Mouse (Mus musculus) kidney, postnatal 0 days (tissue): ENCODE measurements around the gene Dnal4. TPM values are rescaled to one million over a fixed set of nuclear protein-coding genes. Genes with fewer than 3 reads are reported as not detected.
A peak's percentile ranks its signal among the peaks of the same experiment; 100 is the strongest.

Experiments
- ATAC-seq: fragments of 200-750 bp; cut with Nextera tagmentation; replicated peaks from 2 replicates; pipeline ENCODE4 v1.8.0; 2017; ENCODE audit warnings: low read depth, moderate number of reproducible peaks, moderate TSS enrichment, moderate library complexity; ENCODE audit not compliant: low FRiP score
- DNase-seq: peaks from one replicate; pipeline ENCODE4 v3.0.0-alpha.2; 2016; ENCODE audit warnings: low spot score
- H3K27ac ChIP-seq: fragments of 300-500 bp; sonication (generic); 2 replicates; pipeline ENCODE4 v1.5.1; 2014; ENCODE audit warnings: mild to moderate bottlenecking
- H3K27me3 ChIP-seq: fragments of 300-500 bp; sonication (generic); 2 replicates; pipeline ENCODE4 v1.6.1; 2014; ENCODE audit warnings: low read length, mixed read lengths; ENCODE audit not compliant: insufficient read depth
- H3K36me3 ChIP-seq: fragments of 300-500 bp; sonication (generic); 2 replicates; pipeline ENCODE4 v1.6.1; 2014; ENCODE audit warnings: low read length, mixed read lengths; ENCODE audit not compliant: insufficient read depth
- H3K4me1 ChIP-seq: fragments of 300-500 bp; sonication (generic); replicated peaks from 2 replicates; pipeline ENCODE4 v1.6.1; 2014; ENCODE audit warnings: antibody characterized with exemption, low read length, mixed read lengths; ENCODE audit not compliant: insufficient read depth
- H3K4me2 ChIP-seq: fragments of 300-500 bp; sonication (generic); 2 replicates; pipeline ENCODE4 v1.6.1; 2014; ENCODE audit warnings: mild to moderate bottlenecking, low read length, moderate library complexity, mixed read lengths
- H3K4me3 ChIP-seq: fragments of 300-500 bp; sonication (generic); replicated peaks from 2 replicates; pipeline ENCODE4 v1.5.1; 2014; ENCODE audit warnings: low read depth, low read length
- H3K9ac ChIP-seq: fragments of 300-500 bp; sonication (generic); 2 replicates; pipeline ENCODE4 v1.6.1; 2014; ENCODE audit warnings: low read depth, low read length
- H3K9me3 ChIP-seq: fragments of 300-500 bp; sonication (generic); replicated peaks from 2 replicates; pipeline ENCODE4 v1.6.1; 2016; ENCODE audit warnings: low read length, inconsistent platforms, mixed read lengths
- CTCF ChIP-seq: IDR thresholded peaks from 2 replicates; pipeline ENCODE4 v1.5.1; 2016; ENCODE audit warnings: antibody characterized with exemption, low read depth, mild to moderate bottlenecking, moderate library complexity
- WGBS: fragments of 180-500 bp; shearing (Covaris S2); extraction: QIAGEN DNeasy Blood & Tissue Kit; methylation state at CpG from one replicate; pipeline ENCODE4 v1.1.7; 2014; 5-methylcytosine and 5-hydroxymethylcytosine counted together
- polyA plus RNA-seq: library from polyadenylated mRNA; unstranded; fragments of >200 nt; fragmentation: Nextera tagmentation; extraction: Ambion mirVana; gene quantifications from 2 replicates; pipeline ENCODE4 v1.2.1, GENCODE M21; 2015

Dnal4 gene
- polyA plus RNA-seq, 1 experiment from 2014 or later: 59.3 TPM

DNA sequence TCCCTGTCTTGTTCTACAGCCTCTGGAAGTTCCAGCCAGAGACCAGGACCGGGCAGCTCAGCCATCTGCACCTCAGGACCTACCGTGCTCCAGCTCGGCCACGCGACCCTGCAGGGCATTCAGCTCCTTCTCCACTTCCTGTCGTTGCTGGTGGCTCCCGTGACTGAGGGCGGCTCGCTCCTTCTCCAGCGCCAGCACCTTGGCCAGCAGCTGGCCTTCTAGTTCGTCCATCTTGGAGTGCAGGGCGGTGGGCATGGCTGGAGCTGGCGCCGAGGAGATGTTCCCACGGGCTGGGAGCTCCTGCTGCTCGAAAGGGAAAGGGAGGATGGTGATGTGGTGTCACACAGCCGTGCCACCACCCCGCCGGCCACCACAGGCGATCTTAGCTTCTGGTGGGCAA lies 16.5 kb upstream of the Dnal4 start:
- Histone ChIP-seq H3K4me3 (no peak overlapping the region), H3K9ac (no peak overlapping the region), H3K36me3 (no peaks in the 10 kb centered on the region), H3K9me3 (no peaks in the 10 kb centered on the region), H3K27ac (no peak overlapping the region), H3K4me1 (no peaks in the 10 kb centered on the region), H3K27me3 (no peaks in the 10 kb centered on the region), H3K4me2 (no peak overlapping the region)
- WGBS: 22% methylated on average over 20 of the region's 20 CpGs
- no peak for TF ChIP-seq CTCF
- ATAC-seq (no peak), DNase-seq (peak; percentile 53)

DNA sequence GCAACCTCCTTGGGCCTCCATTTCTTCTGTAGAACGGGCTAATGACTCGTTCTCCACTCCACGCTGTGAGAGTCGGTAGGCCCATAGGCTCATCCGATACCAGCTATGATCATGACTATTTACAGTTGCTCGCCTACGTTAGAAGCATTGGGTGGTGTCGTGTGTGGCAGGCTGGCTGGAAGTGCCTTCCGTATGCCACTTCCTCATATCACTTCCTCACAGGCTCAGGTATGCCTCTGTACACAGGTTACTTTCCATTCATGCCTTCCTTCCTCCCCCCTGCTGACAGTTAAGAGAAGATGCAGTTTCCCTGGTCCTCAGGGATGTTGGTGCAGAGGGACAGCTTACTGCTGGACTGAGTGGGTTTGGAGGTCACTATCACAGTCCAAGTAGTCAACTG lies 15.4 kb upstream of the Dnal4 start:
- no peaks in the 10 kb centered on the region for H3K9me3 ChIP-seq
- WGBS: 89% methylated on average over 9 of the region's 9 CpGs
- DNase-seq: no peak
- H3K27ac ChIP-seq: no peak overlapping the region
- no peaks in the 10 kb centered on the region for H3K36me3 ChIP-seq
- TF ChIP-seq CTCF: no peak
- no peak overlapping the region for H3K9ac ChIP-seq
- H3K27me3 ChIP-seq: no peaks in the 10 kb centered on the region
- no peak overlapping the region for H3K4me3 ChIP-seq
- H3K4me1 ChIP-seq: no peaks in the 10 kb centered on the region
- ATAC-seq: no peak
- H3K4me2 ChIP-seq: no peak overlapping the region

DNA sequence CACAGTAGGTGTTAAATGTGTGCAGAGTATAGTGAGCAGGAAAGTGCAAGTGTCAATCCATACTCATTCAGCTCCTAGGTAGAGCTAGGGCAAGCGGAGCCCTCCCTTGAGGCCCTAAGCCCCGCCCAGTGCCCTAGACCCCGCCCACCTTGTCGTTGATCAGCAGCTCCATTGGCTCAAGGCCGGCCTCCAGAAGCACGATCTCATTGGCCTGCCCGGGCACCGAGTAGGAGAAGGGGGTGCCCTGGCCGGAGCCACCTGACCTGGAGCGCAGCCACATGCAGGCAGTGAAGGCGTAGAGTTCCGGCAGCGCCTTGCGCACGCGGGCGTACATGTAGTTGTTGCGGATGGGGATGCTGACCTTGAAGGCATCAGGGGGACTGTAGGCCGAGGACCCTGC lies 14.8 kb upstream of the Dnal4 start:
- ATAC-seq: no peak
- no peaks in the 10 kb centered on the region for H3K27me3 ChIP-seq
- H3K9me3 ChIP-seq: no peaks in the 10 kb centered on the region
- H3K9ac ChIP-seq: no peak overlapping the region
- H3K4me1 ChIP-seq: no peaks in the 10 kb centered on the region
- no peak overlapping the region for H3K4me3 ChIP-seq
- H3K27ac ChIP-seq: no peak overlapping the region
- H3K4me2 ChIP-seq: no peak overlapping the region
- WGBS: 24% methylated on average over 19 of the region's 19 CpGs
- TF ChIP-seq CTCF: no peak
- H3K36me3 ChIP-seq: no peaks in the 10 kb centered on the region
- DNase-seq: no peak

DNA sequence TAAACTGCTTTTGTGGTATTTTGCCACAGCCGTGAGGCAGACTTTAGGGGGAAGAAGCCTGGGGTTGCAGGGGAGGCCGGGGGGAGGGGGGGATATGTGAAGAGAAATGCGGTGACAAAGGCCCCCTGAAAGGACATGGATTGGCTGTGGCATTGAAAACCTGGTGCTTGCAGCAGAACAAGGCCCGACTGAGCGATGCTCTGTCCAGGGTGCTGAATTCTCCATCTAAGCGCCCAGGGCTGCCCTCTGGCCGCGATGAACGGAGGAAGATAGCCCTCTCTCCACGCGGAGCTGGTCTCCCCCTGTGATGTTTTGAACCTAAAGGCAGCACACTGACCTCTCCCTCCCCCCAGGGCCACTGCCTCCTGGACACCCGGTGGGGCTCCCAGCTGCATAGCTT lies 13.9 kb upstream of the Dnal4 start:
- WGBS: 2% methylated on average over 12 of the region's 12 CpGs
- H3K36me3 ChIP-seq: no peaks in the 10 kb centered on the region
- H3K4me1 ChIP-seq: no peaks in the 10 kb centered on the region
- H3K9me3 ChIP-seq: no peaks in the 10 kb centered on the region
- ATAC-seq (no peak), DNase-seq (peak; percentile 81)
- no peak overlapping the region for H3K4me3 ChIP-seq
- H3K9ac ChIP-seq: no peak overlapping the region
- H3K4me2 ChIP-seq: no peak overlapping the region
- H3K27me3 ChIP-seq: no peaks in the 10 kb centered on the region
- peak; percentile 17; the same call in 1 of the 2 replicates for TF ChIP-seq CTCF
- H3K27ac ChIP-seq: no peak overlapping the region

DNA sequence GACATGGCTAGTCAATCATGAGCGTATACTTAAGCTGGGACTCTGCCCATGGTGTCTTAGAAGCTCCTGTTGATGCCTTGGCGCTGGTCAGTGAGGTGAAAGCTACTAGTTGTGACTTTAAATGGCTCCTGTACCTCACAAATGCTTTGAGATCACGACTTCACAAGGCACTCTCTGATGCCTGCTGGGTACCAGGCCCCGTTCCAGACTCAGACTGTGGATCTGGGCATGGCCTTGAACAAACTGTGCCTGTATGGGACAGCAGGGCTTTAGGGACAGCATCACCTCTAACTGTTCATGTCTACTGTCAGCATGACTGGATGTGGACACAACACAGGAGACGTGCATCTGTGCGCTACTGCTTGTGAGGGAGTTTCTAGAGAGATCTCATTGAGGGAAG lies 13.3 kb upstream of the Dnal4 start:
- 82% methylated on average over 6 of the region's 6 CpGs for WGBS
- no peaks in the 10 kb centered on the region for H3K9me3 ChIP-seq
- no peak for TF ChIP-seq CTCF
- no peaks in the 10 kb centered on the region for H3K36me3 ChIP-seq
- H3K4me2 ChIP-seq: no peak overlapping the region
- ATAC-seq (no peak), DNase-seq (no peak)
- no peaks in the 10 kb centered on the region for H3K27me3 ChIP-seq
- H3K9ac ChIP-seq: no peak overlapping the region
- no peaks in the 10 kb centered on the region for H3K4me1 ChIP-seq
- no peak overlapping the region for H3K27ac ChIP-seq
- no peak overlapping the region for H3K4me3 ChIP-seq

DNA sequence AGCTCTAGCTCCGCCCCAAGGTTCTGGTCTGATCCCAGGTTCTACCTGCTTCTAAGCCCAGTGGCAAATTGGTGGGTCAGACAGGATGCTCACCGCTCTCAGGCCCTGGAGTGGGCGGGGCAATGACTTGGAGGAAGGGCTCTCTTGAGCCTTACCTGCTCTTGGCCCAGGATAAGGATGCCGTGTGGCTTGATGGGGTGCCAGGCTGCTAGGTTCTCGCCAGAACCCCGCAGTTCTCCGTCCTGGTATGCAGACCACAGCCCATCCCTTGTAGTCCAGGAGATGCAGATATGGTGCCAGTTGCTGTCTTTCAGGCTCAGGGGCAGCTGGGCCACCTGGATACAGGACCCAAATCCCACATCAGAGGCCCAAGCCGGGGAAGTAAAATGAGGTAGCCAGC lies 12.5 kb upstream of the Dnal4 start:
- no peak overlapping the region for H3K4me2 ChIP-seq
- 54% methylated on average over 8 of the region's 8 CpGs for WGBS
- DNase-seq (no peak), ATAC-seq (no peak)
- no peak overlapping the region for H3K9ac ChIP-seq
- no peak overlapping the region for H3K27ac ChIP-seq
- no peaks in the 10 kb centered on the region for H3K36me3 ChIP-seq
- no peak overlapping the region for H3K4me3 ChIP-seq
- H3K27me3 ChIP-seq: no peaks in the 10 kb centered on the region
- TF ChIP-seq CTCF: no peak
- H3K9me3 ChIP-seq: no peaks in the 10 kb centered on the region
- no peaks in the 10 kb centered on the region for H3K4me1 ChIP-seq

DNA sequence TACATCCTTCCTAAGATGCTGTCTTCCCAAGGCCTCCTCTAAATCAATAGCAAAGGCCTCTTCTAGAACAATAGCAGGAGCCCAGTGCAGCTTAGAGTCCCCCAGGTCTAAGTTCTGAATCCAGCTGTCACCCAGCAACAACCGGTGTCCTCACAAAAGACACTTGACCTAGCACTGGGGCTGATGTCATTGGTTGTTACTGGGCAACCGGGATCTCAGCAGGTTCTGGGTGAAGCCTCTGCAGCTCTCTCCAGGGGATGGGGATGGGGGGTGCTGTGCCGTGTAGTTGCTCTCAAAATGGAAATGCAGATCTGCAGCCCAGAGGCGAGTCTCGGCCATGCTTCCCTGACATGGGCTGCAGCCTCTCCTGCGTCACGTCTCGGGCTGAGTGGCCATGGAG lies 10.2 kb upstream of the Dnal4 start:
- H3K27ac ChIP-seq: no peak overlapping the region
- H3K4me2 ChIP-seq: no peak overlapping the region
- DNase-seq: no peak
- H3K9me3 ChIP-seq: no peaks in the 10 kb centered on the region
- TF ChIP-seq CTCF: no peak
- no peak for ATAC-seq
- no peaks in the 10 kb centered on the region for H3K27me3 ChIP-seq
- H3K4me3 ChIP-seq: no peak overlapping the region
- no peaks in the 10 kb centered on the region for H3K36me3 ChIP-seq
- 59% methylated on average over 8 of the region's 8 CpGs for WGBS
- H3K9ac ChIP-seq: no peak overlapping the region
- no peaks in the 10 kb centered on the region for H3K4me1 ChIP-seq
